Mouse (Mus musculus): Measurements from ENCODE around the gene Rasl10b.

The Rasl10b gene

GRCm38 (mm10) chr11:83437377-83437776, 28.4 kb downstream of the Rasl10b start, which contains the start of gene 1700020L24Rik:
Gene 1700020L24Rik (plus strand): TSS chr11:83437677.
- DNase-seq = no peak

- no peak for DNase-seq
These were observed 30.6 kb downstream of the Rasl10b start for GRCm38 (mm10) chr11:83439426-83440060.

GRCm38 (mm10) chr11:83440081-83441064, 31.4 kb downstream of the Rasl10b start:
- peak; percentile 95 for DNase-seq

DNA sequence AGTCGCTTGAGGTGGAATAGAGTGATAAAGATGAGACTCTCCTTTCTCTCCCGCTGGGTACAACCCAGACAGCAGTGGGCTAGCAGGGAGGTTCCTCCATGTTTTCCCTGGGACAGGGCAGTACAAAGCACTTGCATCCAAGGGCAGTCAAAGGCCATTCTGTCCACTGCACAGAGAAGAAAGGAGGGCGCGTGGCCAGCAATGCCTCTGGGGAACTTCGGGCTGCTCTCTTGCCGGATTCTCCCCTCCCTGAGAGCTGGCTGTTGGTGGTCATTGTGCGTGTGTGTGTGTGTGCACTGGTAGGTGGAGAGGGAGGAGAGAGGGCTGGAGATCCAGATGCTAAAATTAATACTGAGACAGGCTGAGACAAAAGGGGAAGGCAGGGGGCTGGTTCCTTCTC, 32.3 kb downstream of the Rasl10b start:
- no peak for DNase-seq

DNA sequence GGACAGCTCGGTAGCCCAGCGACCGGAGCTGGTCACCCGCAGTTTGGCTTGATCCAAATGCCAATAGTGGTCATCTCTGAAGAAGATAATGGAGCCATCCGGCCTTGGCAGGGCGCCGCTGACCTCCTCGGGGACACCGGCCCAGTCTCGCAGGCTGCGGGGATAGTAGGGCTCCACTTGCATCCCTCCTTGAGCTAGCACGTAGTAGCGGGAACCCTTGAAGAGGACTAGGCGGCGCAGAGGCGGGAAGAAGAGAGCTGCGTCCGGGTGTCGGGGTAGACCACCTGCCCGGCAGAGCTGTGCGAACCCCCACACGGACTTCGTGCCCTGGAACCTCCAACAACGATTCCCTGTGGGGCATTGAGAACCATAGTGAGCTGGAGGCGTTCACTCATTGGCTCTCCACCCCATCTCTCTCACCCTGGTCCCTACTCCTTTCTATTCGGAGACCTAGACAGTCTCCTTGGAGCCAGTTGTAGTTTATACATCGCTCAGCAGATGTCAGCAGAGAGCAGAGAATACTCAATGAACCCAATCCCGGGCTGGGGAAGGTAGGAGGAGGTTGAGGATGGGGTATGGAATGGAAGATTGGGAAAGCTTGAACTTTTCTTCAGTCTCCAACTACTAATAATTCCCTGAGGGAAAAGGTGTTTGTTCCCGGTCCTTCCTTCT, 33.8 kb downstream of the Rasl10b start:
- peak; percentile 88 for DNase-seq

DNA sequence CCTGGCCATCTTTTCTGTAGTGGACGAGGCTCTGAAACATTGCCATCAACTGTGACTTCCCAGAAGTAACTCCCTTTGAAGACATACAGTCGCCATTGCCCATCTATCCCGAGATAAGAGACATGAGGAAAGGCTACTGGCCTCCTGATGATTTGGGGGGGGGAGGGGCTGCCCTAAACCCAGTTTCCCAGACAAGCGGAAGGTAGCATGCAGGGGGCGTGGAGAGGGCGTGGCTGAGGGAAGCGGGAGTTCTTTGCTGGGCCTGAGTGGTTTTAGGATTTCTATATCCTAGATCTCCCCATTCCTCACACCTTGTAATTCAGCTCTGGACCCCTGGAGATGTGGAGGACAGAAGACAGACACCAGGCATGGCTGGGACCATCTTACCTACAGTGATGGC, 34.9 kb downstream of the Rasl10b start:
- DNase-seq = no peak

DNA sequence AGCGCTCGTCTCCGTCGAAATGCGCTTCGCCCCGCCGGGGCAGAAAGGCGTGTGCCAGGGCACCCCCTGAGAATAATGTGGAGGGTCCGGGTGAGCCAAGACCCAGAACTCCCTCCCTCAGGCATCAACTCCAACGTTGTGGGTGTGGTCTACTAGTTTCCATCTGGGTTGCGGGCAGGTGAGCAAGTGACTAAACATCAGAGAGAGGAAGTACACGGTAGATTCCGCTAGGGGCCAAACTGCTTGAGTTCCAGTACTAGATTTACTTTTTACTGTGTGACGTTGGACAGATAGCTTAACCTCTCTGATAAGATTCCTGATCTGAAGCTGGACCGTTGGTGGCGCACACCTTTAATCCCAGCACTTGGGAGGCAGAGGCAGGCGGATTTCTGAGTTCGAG, 36.1 kb downstream of the Rasl10b start:
- no peak for DNase-seq

GRCm38 (mm10) chr11:83447612-83448011, 38.7 kb downstream of the Rasl10b start:
- no peak for DNase-seq

GRCm38 (mm10) chr11:83448021-83448926, 39.3 kb downstream of the Rasl10b start:
- peak; percentile 37 for DNase-seq

DNA sequence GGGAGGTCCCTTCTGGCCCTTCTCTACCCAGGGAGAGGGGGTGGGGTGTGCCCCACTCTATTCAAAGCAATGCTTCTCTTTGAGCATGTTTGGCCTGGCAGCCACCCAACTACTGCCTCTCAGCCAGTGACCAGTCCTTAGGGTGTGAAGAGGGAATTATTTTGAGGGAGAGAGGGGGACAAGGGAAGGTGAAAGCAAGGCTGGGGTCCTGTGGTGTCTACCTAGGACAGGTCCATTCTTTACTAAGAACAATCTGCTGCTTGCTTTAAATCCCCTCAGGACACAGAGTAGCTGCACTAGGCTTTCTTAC, 39.9 kb downstream of the Rasl10b start:
- DNase-seq = peak; percentile 37

GRCm38 (mm10) chr11:83449298-83449697, 40.4 kb downstream of the Rasl10b start:
- no peak for DNase-seq

GRCm38 (mm10) chr11:83450550-83450949, 41.6 kb downstream of the Rasl10b start:
- no peak for DNase-seq

GRCm38 (mm10) chr11:83451281-83451680, 42.3 kb downstream of the Rasl10b start:
- DNase-seq = no peak

- no peak for DNase-seq
These were observed 45.6 kb downstream of the Rasl10b start for GRCm38 (mm10) chr11:83454548-83454947.

DNA sequence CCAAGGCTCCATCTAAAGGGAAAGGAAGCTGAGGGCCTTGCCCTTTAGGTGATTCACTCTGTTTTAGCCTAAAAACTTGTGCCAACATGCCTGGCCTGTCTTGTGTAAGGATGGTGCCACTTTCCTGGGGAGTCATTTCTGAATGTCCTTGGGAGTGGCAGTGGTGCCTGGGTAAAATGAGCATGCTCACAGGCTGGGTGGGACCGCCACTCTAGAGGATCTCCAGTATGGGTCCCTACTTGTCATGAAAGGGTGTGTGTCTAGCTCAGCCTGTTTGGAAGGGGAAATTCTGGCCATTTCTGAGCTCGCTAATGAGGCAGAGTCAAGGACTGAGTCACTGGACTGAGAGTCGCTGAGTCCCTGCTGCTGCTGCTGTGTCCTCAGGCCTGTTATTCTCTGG, 46.7 kb downstream of the Rasl10b start:
- DNase-seq = no peak

GRCm38 (mm10) chr11:83457257-83457656, 48.3 kb downstream of the Rasl10b start:
- DNase-seq = peak; percentile 45

GRCm38 (mm10) chr11:83457912-83458601, 49.1 kb downstream of the Rasl10b start:
- DNase-seq = peak; percentile 58

DNA sequence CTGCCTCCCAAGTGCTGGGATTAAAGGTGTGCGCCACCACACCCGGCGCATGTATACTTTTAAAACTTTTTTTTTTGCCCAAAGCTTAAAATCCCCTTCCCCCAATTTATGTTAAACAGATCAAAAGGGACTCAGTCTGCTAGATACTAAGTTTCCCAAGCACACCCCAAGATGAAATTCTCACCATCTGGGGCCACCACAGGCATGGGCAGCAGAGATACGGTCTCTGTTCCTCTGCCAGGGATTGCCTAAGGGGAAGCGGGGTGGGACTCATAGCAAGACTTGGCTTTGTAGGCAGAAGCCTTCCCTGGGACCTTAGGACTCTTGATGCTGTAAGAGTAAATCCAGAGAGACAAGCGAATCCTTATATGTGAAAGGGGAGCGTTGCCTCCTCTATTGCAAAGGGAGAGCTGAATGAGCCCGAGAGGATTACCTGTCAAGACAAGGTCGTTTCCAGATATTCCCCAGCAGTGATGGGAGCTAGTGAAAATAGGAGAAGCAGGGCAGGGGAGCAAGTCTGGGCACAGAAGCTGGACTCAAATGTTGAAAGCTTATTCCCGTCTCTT, 52.6 kb downstream of the Rasl10b start:
- DNase-seq = no peak

DNA sequence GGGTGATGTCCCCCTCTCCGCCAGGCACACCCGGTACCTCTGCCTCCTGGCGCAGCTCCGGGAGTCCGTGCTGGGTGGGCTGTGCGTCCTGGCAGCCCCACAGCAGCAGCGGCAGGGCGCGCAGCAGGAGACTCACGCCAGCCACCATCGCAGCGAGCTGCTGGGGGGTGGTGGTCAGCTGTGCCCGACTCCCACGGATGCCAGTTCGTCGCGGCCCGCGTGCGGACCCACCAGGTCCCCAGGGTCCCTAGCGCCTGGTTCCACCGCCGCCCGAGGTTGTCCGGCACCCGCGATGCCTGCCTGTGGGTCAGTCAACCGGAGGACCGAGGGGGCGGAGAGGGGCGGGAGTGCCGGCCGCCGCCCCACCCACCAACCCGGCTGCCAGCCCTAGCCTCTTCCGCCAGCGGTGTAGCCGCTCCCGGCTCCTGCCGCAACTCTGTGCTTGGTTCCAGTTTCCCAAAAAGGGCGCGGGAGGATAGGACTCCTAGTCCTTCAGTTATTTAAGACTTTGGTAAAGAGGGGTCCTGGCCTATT, 53.8 kb downstream of the Rasl10b start, which contains the start of gene Mmp28:
Gene Mmp28 (minus strand): TSS at position 361 of the 534 bp plus-strand sequence.
- DNase-seq = peak; percentile 68

DNA sequence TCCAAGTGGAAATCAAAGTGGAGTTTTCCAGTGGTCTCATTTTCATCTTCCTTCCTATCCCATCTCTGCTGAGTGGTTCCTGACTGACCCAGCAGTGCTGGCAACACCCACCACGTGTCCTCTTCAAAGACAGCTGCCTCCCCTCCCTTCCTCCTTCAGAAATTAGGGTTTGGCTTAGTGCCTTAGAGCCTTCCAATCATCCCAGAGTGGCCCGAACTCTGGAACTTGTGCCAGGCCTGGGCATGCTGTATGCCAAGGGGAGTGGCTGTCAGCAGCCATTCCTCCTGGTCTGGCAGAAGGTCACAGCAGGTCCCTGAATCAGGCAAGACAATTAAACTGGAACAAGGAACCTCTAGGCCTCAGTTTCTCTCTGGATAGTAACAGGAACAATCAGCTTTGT, 57.0 kb downstream of the Rasl10b start:
- no peak for DNase-seq

GRCm38 (mm10) chr11:83467120-83467652, 58.2 kb downstream of the Rasl10b start:
- no peak for DNase-seq

All from retina, postnatal 1 day (tissue).